Mouse (Mus musculus) hindbrain, embryonic 13.5 days (tissue): ENCODE data around the gene Trip10. TPM values are rescaled to one million over a fixed set of nuclear protein-coding genes. Genes with fewer than 3 reads are reported as not detected.

Experiments
- ATAC-seq: fragments of 200-750 bp; cut with Nextera tagmentation; 2 replicates; pipeline ENCODE4 v1.8.0; 2017; ENCODE audit warnings: moderate TSS enrichment; ENCODE audit not compliant: low FRiP score
- H3K27ac ChIP-seq: fragments of 300-500 bp; sonication (generic); 2 replicates; pipeline ENCODE4 v1.5.1; 2015; ENCODE audit warnings: inconsistent platforms, mild to moderate bottlenecking, moderate library complexity
- H3K27me3 ChIP-seq: fragments of 300-500 bp; sonication (generic); 2 replicates; pipeline ENCODE4 v1.6.1; 2015; ENCODE audit warnings: mild to moderate bottlenecking, inconsistent platforms
- H3K36me3 ChIP-seq: fragments of 300-500 bp; sonication (generic); 2 replicates; pipeline ENCODE4 v1.6.1; 2015; ENCODE audit warnings: mild to moderate bottlenecking, inconsistent platforms
- H3K4me1 ChIP-seq: fragments of 300-500 bp; sonication (generic); replicated peaks from 2 replicates; pipeline ENCODE4 v1.6.1; 2015; ENCODE audit warnings: inconsistent platforms
- H3K4me2 ChIP-seq: fragments of 300-500 bp; sonication (generic); 2 replicates; pipeline ENCODE4 v1.6.1; 2015; ENCODE audit warnings: inconsistent platforms, mild to moderate bottlenecking, moderate library complexity
- H3K4me3 ChIP-seq: fragments of 300-500 bp; sonication (generic); 2 replicates; pipeline ENCODE4 v1.5.1; 2015; ENCODE audit warnings: mild to moderate bottlenecking, inconsistent platforms
- H3K9ac ChIP-seq: fragments of 300-500 bp; sonication (generic); 2 replicates; pipeline ENCODE4 v1.6.1; 2015; ENCODE audit warnings: mild to moderate bottlenecking, inconsistent platforms
- H3K9me3 ChIP-seq: fragments of 300-500 bp; sonication (generic); 2 replicates; pipeline ENCODE4 v1.6.1; 2016; ENCODE audit warnings: inconsistent platforms
- WGBS: fragments of 180-500 bp; shearing (Covaris S2); methylation state at CpG from one replicate; pipeline ENCODE4 v1.1.7; 2015; 5-methylcytosine and 5-hydroxymethylcytosine counted together
- polyA plus RNA-seq: library from polyadenylated mRNA; unstranded; fragments of >200 nt; fragmentation: Nextera tagmentation; extraction: Ambion mirVana; gene quantifications from 2 replicates; pipeline ENCODE4 v1.2.1, GENCODE M21; 2015

Trip10 gene
- polyA plus RNA-seq, 1 experiment from 2014 or later: 14.6 TPM

DNA sequence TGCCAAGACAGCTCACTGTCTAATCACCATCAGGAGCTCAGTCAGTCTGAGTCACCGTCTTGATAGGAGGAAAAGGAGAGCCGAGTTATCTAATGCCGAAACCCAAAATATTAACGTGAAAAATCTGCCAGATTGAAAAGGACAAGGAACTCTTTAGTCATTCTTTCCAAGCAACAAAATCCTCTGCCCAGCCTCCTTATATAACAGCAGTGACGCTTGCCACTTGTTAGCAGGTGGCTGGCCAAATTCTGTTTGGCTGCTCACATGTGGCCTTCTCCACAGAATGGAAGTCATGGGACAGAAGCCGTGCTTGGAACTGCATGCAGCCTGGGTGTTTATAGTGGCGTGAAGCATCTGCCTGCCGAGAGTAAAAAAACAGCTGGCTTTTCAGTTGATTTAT lies 10.5 kb downstream of the Trip10 start:
- H3K36me3 ChIP-seq: peaks cover 52% of the 10 kb centered on the region
- H3K9me3 ChIP-seq: no peaks in the 10 kb centered on the region

DNA sequence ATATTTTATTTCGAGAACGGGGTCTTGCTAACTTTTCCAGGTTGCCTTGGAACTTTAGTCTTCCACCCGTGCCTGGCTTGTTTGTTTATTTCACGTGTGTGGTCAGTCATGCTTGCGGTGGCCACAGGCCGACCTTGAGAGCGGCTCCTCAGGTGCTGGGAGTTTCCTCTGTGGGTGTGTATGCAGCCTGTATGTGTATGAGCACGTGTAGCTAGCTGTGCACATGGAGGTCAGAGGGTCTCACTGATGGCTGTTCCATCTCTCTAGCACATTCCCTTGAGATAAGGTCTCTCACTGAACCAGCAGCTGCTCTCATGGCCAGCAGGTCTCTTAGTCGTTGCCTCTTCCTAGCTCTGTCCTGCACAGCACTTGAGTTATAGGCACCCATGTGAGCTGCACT lies 11.1 kb downstream of the Trip10 start:
- H3K9ac ChIP-seq: no peak overlapping the region
- H3K4me2 ChIP-seq: no peak overlapping the region
- ATAC-seq: no peak
- no peak overlapping the region for H3K27ac ChIP-seq
- no peak overlapping the region for H3K4me3 ChIP-seq
- no peaks in the 10 kb centered on the region for H3K4me1 ChIP-seq
- peaks cover 46% of the 10 kb centered on the region for H3K36me3 ChIP-seq
- no peaks in the 10 kb centered on the region for H3K9me3 ChIP-seq
- WGBS: 91% methylated on average over 9 of the region's 9 CpGs
- H3K27me3 ChIP-seq: no peaks in the 10 kb centered on the region

More for the DNA sequence above, 10.5 kb downstream of the Trip10 start:
- Histone ChIP-seq H3K4me1 (no peaks in the 10 kb centered on the region), H3K9ac (no peak overlapping the region), H3K4me3 (no peak overlapping the region), H3K27ac (no peak overlapping the region), H3K27me3 (no peaks in the 10 kb centered on the region), H3K4me2 (no peak overlapping the region)
- 92% methylated on average over 8 of the region's 8 CpGs for WGBS
- ATAC-seq: no peak

DNA sequence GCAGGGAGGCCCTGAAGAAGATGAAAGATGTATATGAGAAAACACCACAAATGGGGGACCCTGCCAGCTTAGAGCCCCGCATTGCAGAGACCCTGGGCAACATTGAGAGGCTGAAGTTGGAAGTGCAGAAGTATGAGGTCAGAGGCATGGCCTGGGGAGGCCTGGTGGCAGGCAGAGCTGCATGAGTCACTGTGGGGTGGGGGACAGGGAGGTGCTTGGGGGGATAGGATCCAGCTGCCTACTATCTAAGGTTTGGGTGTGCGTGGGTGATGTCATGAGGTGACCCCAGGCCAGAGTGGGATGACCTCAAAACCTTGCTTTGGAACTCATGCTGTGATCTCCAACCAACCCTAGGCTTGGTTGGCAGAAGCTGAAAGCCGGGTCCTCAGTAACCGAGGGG lies 12.0 kb downstream of the Trip10 start:
- Histone ChIP-seq H3K4me2 (no peak overlapping the region), H3K4me1 (no peaks in the 10 kb centered on the region), H3K4me3 (no peak overlapping the region), H3K27ac (no peak overlapping the region), H3K9me3 (no peaks in the 10 kb centered on the region), H3K36me3 (peaks cover 40% of the 10 kb centered on the region), H3K27me3 (no peaks in the 10 kb centered on the region), H3K9ac (no peak overlapping the region)
- ATAC-seq: no peak
- 94% methylated on average over 4 of the region's 4 CpGs for WGBS

DNA sequence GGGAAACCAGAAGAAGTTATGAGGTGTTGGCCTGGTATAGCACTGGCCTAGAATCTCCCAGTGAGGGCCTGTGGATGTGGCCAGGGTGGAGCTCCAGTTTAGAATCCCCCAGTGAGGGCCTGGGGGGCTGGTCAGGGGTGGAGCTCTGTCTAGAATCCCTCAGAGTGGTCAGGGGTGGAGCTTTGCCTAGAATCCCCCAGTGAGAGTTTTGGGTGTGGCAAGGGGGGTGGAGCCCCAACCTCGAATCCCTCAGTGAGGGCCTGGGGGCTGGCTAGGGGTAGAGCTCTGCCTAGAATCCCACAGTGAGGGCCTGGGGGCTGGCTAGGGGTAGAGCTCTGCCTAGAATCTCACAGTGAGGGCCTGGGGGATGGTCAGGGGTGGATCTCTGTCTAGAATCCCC lies 12.5 kb downstream of the Trip10 start:
- Histone ChIP-seq H3K27me3 (no peaks in the 10 kb centered on the region), H3K4me3 (no peak overlapping the region), H3K9me3 (no peaks in the 10 kb centered on the region), H3K4me1 (no peaks in the 10 kb centered on the region), H3K4me2 (no peak overlapping the region), H3K27ac (no peak overlapping the region), H3K36me3 (peaks cover 39% of the 10 kb centered on the region), H3K9ac (no peak overlapping the region)
- WGBS: 50% methylated on average over 1 of the region's 1 CpGs
- 0 out of 2 replicates have a peak, but pooled peaks have one; percentile 28 for ATAC-seq

DNA sequence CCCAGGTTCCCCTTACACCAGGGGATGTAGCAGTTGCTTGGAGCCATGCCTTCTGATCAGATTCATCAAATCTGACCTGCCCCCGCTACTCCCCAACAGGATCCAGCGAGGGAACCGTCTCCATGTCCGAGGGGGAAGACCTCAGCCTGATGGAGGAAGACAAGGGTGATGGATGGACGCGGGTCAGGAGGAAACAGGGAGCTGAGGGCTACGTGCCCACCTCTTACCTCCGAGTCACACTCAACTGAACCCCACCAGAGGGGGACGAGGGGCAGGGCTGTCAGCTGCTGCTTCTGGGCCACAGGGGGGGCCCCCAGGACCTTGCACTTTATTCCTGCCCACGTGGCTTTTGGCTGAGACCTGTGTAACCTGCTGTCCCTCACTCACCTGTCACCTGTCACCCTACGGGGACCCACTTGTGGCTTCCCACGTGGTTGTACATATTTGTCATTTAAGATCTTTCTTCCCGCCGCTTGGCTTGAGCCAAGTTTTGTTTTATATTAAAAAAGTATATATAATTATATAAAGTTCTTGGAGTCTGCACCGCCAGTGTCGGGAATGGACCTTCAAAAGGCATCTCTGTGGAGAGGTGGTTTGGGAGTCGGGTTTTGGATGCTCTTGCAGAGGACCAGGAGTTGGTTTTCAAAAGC lies 13.8 kb downstream of the Trip10 start:
- ATAC-seq: no peak
- H3K4me3 ChIP-seq: no peak overlapping the region
- H3K9ac ChIP-seq: no peak overlapping the region
- H3K4me2 ChIP-seq: no peak overlapping the region
- H3K27ac ChIP-seq: no peak overlapping the region
- 93% methylated on average over 17 of the region's 17 CpGs for WGBS
- H3K27me3 ChIP-seq: no peaks in the 10 kb centered on the region
- H3K36me3 ChIP-seq: peaks cover 30% of the 10 kb centered on the region
- no peaks in the 10 kb centered on the region for H3K9me3 ChIP-seq
- H3K4me1 ChIP-seq: no peaks in the 10 kb centered on the region

DNA sequence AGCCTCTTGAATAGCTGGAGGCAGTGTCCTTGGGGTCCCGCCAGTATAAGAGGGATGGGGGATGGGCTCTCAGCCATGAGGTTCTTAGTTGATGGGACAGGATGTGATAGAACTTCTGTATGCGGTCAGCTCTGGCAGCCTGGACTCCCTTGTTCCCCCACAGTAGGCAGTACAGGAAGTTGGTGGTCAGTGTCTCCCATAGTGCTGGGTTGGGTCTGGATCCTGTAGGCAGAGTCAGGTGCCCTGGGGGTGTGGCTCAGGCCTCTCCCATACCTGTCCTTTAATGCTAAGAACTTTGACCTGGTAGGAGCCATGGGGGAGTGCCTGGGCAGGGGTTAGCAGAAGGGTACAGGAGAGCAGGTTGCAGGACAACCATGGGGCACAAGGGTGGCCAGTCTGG lies 14.9 kb downstream of the Trip10 start:
- H3K4me1 ChIP-seq: no peaks in the 10 kb centered on the region
- no peak overlapping the region for H3K27ac ChIP-seq
- no peaks in the 10 kb centered on the region for H3K27me3 ChIP-seq
- H3K9me3 ChIP-seq: no peaks in the 10 kb centered on the region
- H3K4me2 ChIP-seq: no peak overlapping the region
- WGBS: 77% methylated on average over 2 of the region's 2 CpGs
- ATAC-seq: no peak
- H3K9ac ChIP-seq: no peak overlapping the region
- no peak overlapping the region for H3K4me3 ChIP-seq
- H3K36me3 ChIP-seq: peaks cover 24% of the 10 kb centered on the region

DNA sequence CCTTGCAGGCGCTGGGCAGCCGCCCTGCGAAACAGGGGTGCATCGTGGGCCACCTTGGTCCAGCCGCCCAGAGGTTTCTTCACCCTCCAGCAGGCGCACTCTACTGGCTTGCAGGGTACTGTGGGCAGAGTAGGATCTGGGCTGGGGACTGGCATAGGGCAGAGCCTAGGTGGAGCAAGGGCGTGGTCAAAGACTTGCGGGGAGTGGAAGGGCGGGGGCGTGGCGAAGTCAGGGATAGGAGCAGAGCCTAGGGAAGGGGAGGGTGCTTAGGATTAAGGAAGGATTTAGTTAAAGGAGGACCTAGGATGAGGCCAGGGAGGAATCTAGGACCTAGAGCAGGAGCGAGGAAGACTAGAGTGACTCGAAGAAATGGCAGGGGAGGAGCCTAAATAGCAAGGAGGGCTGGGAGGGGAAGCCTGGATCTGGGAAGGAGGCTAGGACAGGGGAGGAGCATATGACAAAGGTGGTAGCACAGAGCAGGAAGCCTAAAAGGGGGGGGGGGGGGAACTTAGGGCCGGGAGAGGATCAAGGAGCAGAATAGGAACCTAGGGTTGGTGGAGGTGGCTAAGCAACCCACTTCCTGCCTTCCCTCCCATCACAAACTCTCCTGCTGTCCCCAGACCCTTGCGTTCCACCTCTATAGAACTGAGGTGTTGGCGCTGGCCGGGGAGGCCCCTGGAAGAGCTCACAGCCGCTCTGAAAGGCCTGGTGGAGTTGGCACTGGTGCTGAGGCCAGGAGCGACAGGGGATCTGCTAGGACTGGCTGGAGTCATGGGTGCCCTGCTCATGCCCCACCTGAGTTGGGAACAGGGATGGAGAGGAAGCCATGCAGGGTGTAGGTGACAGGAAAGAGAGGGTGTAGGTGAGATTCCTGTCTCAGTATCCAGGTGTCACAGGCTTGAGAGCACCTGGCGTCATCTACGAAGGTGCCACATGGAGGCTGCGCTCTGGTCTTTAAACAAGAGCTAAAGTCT lies 16.0 kb downstream of the Trip10 start:
- Histone ChIP-seq H3K36me3 (peaks cover 24% of the 10 kb centered on the region), H3K27ac (no peak overlapping the region), H3K9ac (no peak overlapping the region), H3K27me3 (no peaks in the 10 kb centered on the region), H3K4me3 (no peak overlapping the region), H3K9me3 (no peaks in the 10 kb centered on the region), H3K4me1 (no peaks in the 10 kb centered on the region), H3K4me2 (no peak overlapping the region)
- 38% methylated on average over 21 of the region's 22 CpGs for WGBS
- ATAC-seq: no peak

DNA sequence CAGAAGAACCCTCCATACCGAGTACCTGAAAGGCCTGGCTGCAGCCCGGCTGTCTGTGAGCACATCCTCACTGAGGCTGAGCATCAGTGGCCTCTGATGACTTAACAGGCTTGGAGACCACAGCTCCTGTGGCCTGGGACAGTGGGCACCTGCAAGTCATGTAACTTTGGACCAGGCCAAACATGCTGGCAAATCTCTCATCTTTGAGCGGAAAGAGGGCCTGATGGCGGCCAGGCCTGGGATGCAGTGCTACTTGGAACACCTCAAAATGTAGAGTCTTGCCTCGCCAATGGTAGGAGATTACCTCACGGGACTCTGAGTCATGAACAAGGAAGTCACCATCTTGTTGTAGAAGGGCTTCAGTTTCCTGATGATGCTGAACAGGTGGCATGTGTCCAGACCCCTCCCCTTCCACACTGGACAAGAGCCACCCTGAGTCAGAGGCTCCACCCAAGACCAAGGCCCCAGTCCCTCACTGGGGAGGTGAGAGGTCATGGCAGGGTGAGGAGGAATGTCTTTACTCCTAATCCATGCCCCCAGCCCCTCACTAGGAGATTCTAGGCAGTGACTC lies 18.4 kb downstream of the Trip10 start:
- no peak for ATAC-seq
- H3K4me1 ChIP-seq: no peaks in the 10 kb centered on the region
- WGBS: 93% methylated on average over 6 of the region's 6 CpGs
- H3K27me3 ChIP-seq: peaks cover 14% of the 10 kb centered on the region
- no peak overlapping the region for H3K27ac ChIP-seq
- no peak overlapping the region for H3K4me3 ChIP-seq
- no peak overlapping the region for H3K4me2 ChIP-seq
- no peak overlapping the region for H3K9ac ChIP-seq
- H3K36me3 ChIP-seq: peaks cover 9% of the 10 kb centered on the region
- no peaks in the 10 kb centered on the region for H3K9me3 ChIP-seq

DNA sequence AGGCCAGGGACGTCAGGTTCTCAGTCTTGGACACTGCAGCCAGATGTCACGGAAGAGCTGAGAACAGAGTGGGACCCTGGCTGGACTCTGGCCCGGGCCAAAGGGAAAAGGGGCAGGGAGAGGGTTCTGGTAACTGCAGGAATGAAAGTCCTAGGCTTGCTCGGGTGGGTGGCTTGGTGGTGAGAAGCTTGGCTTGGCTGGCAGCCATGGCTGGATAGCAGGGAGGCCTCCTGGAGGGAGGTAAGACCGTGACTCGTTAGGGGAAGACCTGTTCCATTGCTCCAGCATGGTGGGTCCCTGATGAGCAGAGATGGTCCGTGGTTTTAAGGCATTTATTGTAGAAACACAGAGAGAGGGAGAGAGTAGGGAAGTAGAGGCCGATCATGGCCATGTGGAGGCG lies 22.0 kb downstream of the Trip10 start:
- WGBS: 74% methylated on average over 9 of the region's 9 CpGs
- H3K36me3 ChIP-seq: no peaks in the 10 kb centered on the region
- no peak overlapping the region for H3K27ac ChIP-seq
- H3K9ac ChIP-seq: no peak overlapping the region
- no peaks in the 10 kb centered on the region for H3K9me3 ChIP-seq
- H3K4me3 ChIP-seq: no peak overlapping the region
- peaks cover 50% of the 10 kb centered on the region for H3K27me3 ChIP-seq
- H3K4me1 ChIP-seq: peaks cover 18% of the 10 kb centered on the region
- ATAC-seq: no peak
- H3K4me2 ChIP-seq: no peak overlapping the region

DNA sequence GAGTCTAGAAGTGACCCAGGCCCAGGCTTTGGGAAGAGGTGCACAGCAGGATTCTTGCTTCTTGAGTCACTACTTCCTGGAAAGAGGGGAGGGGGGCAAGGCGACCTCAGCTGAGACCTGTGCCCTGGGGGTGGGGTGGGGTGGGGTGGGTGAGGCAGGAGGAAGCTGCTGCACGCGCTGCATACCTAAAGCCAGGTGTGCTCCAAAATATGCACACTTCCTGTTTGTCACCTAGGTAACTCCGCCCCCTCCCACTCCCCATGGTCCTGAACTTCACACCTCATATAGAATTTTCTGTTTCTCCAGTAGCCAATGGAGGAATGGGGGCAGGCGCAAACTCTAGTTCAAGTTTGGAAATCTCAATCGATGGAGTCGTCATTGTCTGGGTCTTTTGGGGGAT lies 24.6 kb downstream of the Trip10 start:
- no peak overlapping the region for H3K9ac ChIP-seq
- ATAC-seq: no peak
- no peak overlapping the region for H3K4me3 ChIP-seq
- no peaks in the 10 kb centered on the region for H3K36me3 ChIP-seq
- H3K27ac ChIP-seq: no peak overlapping the region
- peaks cover 23% of the 10 kb centered on the region for H3K4me1 ChIP-seq
- WGBS: 41% methylated on average over 7 of the region's 7 CpGs
- H3K9me3 ChIP-seq: no peaks in the 10 kb centered on the region
- peaks cover 53% of the 10 kb centered on the region for H3K27me3 ChIP-seq
- H3K4me2 ChIP-seq: no peak overlapping the region

DNA sequence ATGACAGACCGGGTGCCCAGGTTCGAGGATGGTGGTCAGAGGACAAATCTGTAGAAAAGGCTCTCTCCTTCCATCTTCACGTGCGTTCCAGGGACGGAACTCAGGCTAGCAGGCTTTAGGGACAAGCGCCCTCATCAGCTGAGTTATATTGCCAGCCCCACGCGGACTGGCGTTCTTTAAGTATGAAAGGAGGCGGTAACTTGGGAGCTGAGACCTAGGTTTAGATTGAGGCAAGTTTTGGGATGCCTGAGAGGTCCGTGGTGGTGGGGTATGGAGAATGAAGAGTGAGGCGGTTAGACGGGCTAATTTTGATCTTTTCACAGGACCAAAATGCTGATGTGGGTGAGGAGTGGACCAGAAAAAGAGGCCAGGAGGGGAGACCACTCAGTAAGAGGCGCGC lies 25.4 kb downstream of the Trip10 start:
- no peak overlapping the region for H3K27ac ChIP-seq
- no peaks in the 10 kb centered on the region for H3K36me3 ChIP-seq
- H3K9ac ChIP-seq: peak overlapping the region; percentile 62
- H3K27me3 ChIP-seq: peaks cover 62% of the 10 kb centered on the region
- no peak for ATAC-seq
- peaks cover 23% of the 10 kb centered on the region for H3K4me1 ChIP-seq
- WGBS: 6% methylated on average over 15 of the region's 15 CpGs
- peak overlapping the region; percentile 68 for H3K4me2 ChIP-seq
- H3K9me3 ChIP-seq: no peaks in the 10 kb centered on the region
- peak overlapping the region; percentile 46 for H3K4me3 ChIP-seq

DNA sequence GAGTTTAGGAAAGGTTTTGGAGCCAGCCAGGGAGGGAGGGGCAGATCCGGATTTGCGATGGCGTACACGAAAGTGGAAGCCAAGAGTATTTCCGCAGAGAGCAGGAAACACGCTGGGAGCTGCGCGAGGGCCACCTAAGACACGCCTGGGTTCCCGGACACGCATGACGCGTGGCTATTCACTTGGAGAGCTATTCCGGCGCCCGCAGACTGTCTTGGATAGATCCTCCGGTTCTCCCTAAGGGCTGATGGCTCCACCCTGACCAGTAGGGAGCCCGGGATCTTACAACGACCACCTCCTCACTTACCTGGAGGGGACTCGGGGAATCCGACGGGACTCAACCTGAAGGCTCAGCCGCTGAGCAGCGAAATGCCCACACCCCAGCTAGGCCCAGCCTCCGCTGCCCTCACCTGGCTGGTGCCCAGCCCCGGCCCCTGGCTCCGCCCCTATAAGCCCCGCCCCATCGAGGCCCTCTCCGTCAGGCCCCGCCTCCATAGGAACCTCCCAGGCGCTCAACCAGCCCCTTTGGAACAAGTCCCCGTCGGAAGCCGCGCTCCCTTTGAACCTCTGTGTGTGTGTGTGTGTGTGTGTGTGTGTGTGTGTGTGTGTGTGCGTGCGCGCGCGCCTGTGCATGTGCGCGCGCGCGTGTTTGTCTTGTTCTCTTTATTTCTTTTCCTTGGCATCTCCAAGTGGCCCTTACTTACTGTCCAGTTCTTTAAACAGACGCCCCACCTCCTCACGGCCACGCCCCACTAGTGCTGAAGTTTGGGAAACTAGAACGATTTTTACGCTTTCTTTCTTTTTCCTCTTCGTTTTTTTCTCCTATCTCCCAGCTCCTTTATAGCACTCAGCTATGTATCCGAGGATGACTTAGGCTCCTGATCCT lies 26.1 kb downstream of the Trip10 start:
- no peaks in the 10 kb centered on the region for H3K9me3 ChIP-seq
- peak overlapping the region; percentile 46 for H3K4me3 ChIP-seq
- H3K4me2 ChIP-seq: peak overlapping the region; percentile 68
- WGBS: 1% methylated on average over 52 of the region's 53 CpGs
- H3K4me1 ChIP-seq: peaks cover 23% of the 10 kb centered on the region
- H3K27ac ChIP-seq: no peak overlapping the region
- peak; percentile 66 for ATAC-seq
- H3K27me3 ChIP-seq: peaks cover 65% of the 10 kb centered on the region
- H3K9ac ChIP-seq: peak overlapping the region; percentile 62
- no peaks in the 10 kb centered on the region for H3K36me3 ChIP-seq
